Mouse (Mus musculus) adrenal gland, adult 18-20 months (tissue): ENCODE measurements at regions not wholly inside any gene's neighbourhood (a gene's known extent, or its start where the extent isn't known, plus 50 kb on each side); places are given as distances from the start of the nearest gene placed in this dataset.

ENCODE experiments used
- DNase-seq, 2 experiments: peaks; one replicate each; pipeline ENCODE4 v3.0.0; 2021 to 2022; ENCODE audit warnings: low spot score in 2 of 2

GRCm38 (mm10) chr9:103917771-103918170, 84.6 kb upstream of the Nphp3 start:
- no peak for DNase-seq

- no peak for DNase-seq
Measured at GRCm38 (mm10) chr9:103922356-103922755, 80.0 kb upstream of the Nphp3 start.

- no peak for DNase-seq
Measured at GRCm38 (mm10) chr9:103924641-103925040, 77.7 kb upstream of the Nphp3 start.

GRCm38 (mm10) chr9:103925486-103925885, 76.9 kb upstream of the Nphp3 start:
- no peak for DNase-seq

- DNase-seq: no peak
Measured at GRCm38 (mm10) chr9:103928744-103929527, 73.4 kb upstream of the Nphp3 start.

- DNase-seq: no peak
Measured at GRCm38 (mm10) chr9:103938070-103938469, 64.3 kb upstream of the Nphp3 start.

- DNase-seq: no peak
Measured at GRCm38 (mm10) chr9:103940010-103940409, 62.3 kb upstream of the Nphp3 start.

- no peak for DNase-seq
Measured at GRCm38 (mm10) chr9:103940506-103940905, 61.8 kb upstream of the Nphp3 start.

- no peak for DNase-seq
Measured at GRCm38 (mm10) chr9:103941176-103941900, 61.0 kb upstream of the Nphp3 start.

GRCm38 (mm10) chr9:103941901-103942260, 60.5 kb upstream of the Nphp3 start:
- no peak for DNase-seq

- DNase-seq: no peak
Measured at GRCm38 (mm10) chr9:103945406-103945805, 56.9 kb upstream of the Nphp3 start.

GRCm38 (mm10) chr9:103951799-103952198, 50.5 kb upstream of the Nphp3 start:
- DNase-seq: no peak
